Mouse (Mus musculus): ENCODE measurements around the gene Ssbp4. TPM values are rescaled to one million over a fixed set of nuclear protein-coding genes. Genes with fewer than 3 reads are reported as not detected.

The Ssbp4 gene
- 143 and 413 TPM in 2 replicates for polyA plus RNA-seq (2012; rRNA removed; ENCODE audit: low replicate concordance)

DNA sequence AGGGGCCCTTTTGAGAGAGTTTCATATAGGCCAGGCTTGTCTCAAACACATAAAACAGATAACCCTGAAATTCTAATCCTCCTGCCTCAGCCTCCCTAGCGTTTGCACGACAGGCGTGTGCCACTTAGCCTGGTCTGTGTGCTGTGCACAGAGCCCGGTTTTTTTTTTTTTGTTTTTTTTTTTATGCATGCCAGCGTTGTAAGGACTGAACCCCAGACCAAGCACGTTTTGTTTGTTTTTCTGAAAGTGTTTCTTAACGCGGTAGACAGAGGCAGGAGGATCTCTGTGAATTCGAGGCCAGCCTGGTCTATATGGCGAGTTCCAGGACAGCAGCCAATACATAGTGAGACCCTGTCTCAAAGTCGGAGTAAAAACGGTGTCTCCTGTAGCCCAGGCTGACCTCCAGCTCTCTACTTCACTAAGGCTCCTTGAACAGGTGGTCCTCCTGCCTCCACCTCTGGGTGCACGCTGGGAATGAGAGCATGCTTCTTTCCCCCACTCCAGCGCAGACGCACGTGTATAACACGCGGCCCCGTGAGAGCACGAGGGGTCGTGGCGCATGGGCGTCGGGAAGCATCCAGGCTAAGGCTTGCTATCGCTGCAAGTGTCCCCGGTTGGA is at the start of gene Ssbp4:
Gene Ssbp4, minus strand, starts transcription at position 124 of the 619 bp plus-strand sequence.

DNA sequence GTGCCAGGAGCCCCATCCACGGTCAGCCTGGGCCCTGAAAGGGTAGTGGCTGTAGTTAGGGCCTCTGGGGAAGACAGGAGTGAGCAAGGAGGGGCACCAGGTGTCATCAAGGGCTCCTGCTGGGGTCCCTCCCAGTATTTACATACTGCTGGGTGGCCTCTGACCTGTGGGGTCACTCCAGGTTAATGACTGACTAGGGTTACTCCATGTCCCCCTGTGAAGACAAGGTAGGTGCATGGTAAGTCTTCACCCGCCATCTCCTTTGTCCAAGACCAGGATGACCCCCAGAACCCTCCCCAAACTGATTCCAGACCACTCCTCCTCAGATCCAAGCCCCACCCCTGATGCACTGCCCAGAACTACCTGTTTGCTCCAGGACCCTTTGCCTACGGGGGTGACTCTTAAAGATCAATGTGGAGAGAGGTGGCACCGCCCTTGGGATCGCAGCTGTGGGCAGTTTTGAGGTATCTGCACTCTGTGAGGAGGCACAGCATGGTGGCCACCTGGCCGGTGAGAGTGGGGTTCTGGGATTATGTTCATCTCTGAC is 23.7 kb upstream of the Ssbp4 start, which contains the start of gene Gdf15:
Gene Gdf15, minus strand, starts transcription at position 111 of the 547 bp plus-strand sequence.

DNA sequence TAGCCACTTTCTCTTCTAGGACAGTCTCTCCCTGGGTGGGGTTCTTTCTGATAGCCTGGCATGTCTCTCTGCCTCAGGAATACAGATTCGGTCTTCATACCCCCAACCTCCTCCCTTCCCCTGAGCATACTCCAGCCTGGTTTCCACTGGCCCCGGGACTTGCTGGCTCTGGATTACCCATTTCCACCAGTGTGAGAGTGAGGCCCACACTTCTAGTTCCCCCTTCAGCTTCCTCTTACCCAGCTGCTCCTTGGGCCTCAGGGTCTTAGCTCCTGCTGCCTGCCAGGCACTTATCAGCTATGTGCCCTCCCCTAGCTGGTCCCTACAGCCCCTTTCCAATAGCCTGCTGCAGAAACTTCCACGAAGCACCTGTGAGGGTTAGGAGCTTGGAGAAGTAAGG is 7.2 kb upstream of the Ssbp4 start, which contains the start of gene Lrrc25:
Gene Lrrc25, plus strand, starts transcription at position 262 of the 400 bp plus-strand sequence.

DNA sequence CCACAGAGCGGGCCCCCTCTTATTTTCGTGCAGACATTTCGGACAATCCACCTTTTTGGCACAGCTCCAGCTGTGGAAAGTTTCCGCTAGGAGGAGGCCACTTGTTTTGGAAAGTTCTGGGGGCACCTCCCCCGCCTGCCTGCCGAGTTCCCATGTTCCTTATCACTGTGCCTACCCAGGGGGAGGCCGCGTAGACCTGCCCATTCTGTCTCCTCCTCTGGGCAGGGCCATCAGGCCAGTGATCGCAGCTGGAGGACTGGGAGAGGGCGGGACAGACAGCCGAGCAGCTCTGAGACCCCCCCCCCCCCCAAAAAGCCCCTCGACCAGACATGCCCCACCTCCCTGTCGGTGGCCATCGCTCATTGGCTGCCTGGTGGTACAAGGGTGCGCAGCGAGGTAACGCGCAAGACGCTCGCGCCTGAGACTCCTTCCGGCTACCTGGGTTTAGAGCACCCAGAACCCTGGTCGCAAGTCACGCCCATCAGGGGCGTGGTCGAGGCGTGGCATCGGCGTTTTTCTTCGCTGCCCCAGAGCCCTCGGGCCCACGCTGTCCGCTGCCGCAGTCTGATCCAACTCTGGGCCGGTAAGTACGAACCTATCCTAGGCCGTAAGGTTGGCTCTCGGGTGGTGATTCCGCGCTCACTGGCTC is 14.6 kb downstream of the Ssbp4 start, which contains the start of gene Isyna1:
Gene Isyna1, plus strand, starts transcription at position 413 of the 649 bp plus-strand sequence.

Other genes with a start within 250 kb of the Ssbp4 start
- gene Comp, start 235.3 kb downstream of the Ssbp4 start, polyA plus RNA-seq (2012; rRNA removed; ENCODE audit: low replicate concordance), result 1.1 TPM in 2 replicates
- gene Crtc1, start 169.3 kb downstream of the Ssbp4 start, polyA plus RNA-seq (2012; rRNA removed; ENCODE audit: low replicate concordance), result 22.9 and 36.9 TPM in 2 replicates
- 53.4 and 80.6 TPM in 2 replicates for gene Klhl26, start 131.9 kb downstream of the Ssbp4 start, polyA plus RNA-seq (2012; rRNA removed; ENCODE audit: low replicate concordance)
- gene Tmem59l, start 121.5 kb downstream of the Ssbp4 start, polyA plus RNA-seq (2012; rRNA removed; ENCODE audit: low replicate concordance), result 0.42 and 0.50 TPM in 2 replicates
- 5.2 and 5.7 TPM in 2 replicates for gene Crlf1, start 115.7 kb downstream of the Ssbp4 start, polyA plus RNA-seq (2012; rRNA removed; ENCODE audit: low replicate concordance)
- 240 and 366 TPM in 2 replicates for gene Rex1bd, start 102.1 kb downstream of the Ssbp4 start, polyA plus RNA-seq (2012; rRNA removed; ENCODE audit: low replicate concordance)
- gene Uba52, start 98.1 kb downstream of the Ssbp4 start, polyA plus RNA-seq (2012; rRNA removed; ENCODE audit: low replicate concordance), result 371 and 768 TPM in 2 replicates
- gene Fkbp8, start 81.1 kb downstream of the Ssbp4 start, polyA plus RNA-seq (2012; rRNA removed; ENCODE audit: low replicate concordance), result 331 and 487 TPM in 2 replicates
- 82.7 and 119 TPM in 2 replicates for gene Kxd1, start 80.9 kb downstream of the Ssbp4 start, polyA plus RNA-seq (2012; rRNA removed; ENCODE audit: low replicate concordance)
- 29.0 and 40.3 TPM in 2 replicates for gene Ell, start 69.4 kb downstream of the Ssbp4 start, polyA plus RNA-seq (2012; rRNA removed; ENCODE audit: low replicate concordance)
- 107 and 194 TPM in 2 replicates for gene Isyna1, start 14.5 kb downstream of the Ssbp4 start, polyA plus RNA-seq (2012; rRNA removed; ENCODE audit: low replicate concordance)
- 23.8 and 34.0 TPM in 2 replicates for gene Lrrc25, start 7.3 kb upstream of the Ssbp4 start, polyA plus RNA-seq (2012; rRNA removed; ENCODE audit: low replicate concordance)
- gene Gdf15, start 23.6 kb upstream of the Ssbp4 start, polyA plus RNA-seq (2012; rRNA removed; ENCODE audit: low replicate concordance), result 1.3 and 4.8 TPM in 2 replicates
- 36.5 and 50.6 TPM in 2 replicates for gene Pgpep1, start 51.5 kb upstream of the Ssbp4 start, polyA plus RNA-seq (2012; rRNA removed; ENCODE audit: low replicate concordance)
- gene Lsm4, start 64.4 kb upstream of the Ssbp4 start, polyA plus RNA-seq (2012; rRNA removed; ENCODE audit: low replicate concordance), result 62.1 and 102 TPM in 2 replicates
- 185 and 938 TPM in 2 replicates for gene Jund, start 90.1 kb upstream of the Ssbp4 start, polyA plus RNA-seq (2012; rRNA removed; ENCODE audit: low replicate concordance)
- gene Iqcn, start 94.6 kb upstream of the Ssbp4 start, polyA plus RNA-seq (2012; rRNA removed; ENCODE audit: low replicate concordance), result 0.03 and 0.04 TPM in 2 replicates
- gene Gm3336, start 109.7 kb upstream of the Ssbp4 start, polyA plus RNA-seq (2012; rRNA removed; ENCODE audit: low replicate concordance), result 0.20 and 0.50 TPM in 2 replicates
- 5.5 and 6.5 TPM in 2 replicates for gene Pde4c, start 114.8 kb upstream of the Ssbp4 start, polyA plus RNA-seq (2012; rRNA removed; ENCODE audit: low replicate concordance)
- gene Rab3a, start 145.8 kb upstream of the Ssbp4 start, polyA plus RNA-seq (2012; rRNA removed; ENCODE audit: low replicate concordance), result 32.7 and 43.5 TPM in 2 replicates
- 69.3 and 175 TPM in 2 replicates for gene Mpv17l2, start 152.1 kb upstream of the Ssbp4 start, polyA plus RNA-seq (2012; rRNA removed; ENCODE audit: low replicate concordance)
- 149 and 256 TPM in 2 replicates for gene Pik3r2, start 167.8 kb upstream of the Ssbp4 start, polyA plus RNA-seq (2012; rRNA removed; ENCODE audit: low replicate concordance)
- gene Mast3, start 196.2 kb upstream of the Ssbp4 start, polyA plus RNA-seq (2012; rRNA removed; ENCODE audit: low replicate concordance), result 90.3 and 270 TPM in 2 replicates
- gene Il12rb1, start 199.6 kb upstream of the Ssbp4 start, polyA plus RNA-seq (2012; rRNA removed; ENCODE audit: low replicate concordance), result 2.4 and 4.3 TPM in 2 replicates
- gene Arrdc2, start 230.8 kb upstream of the Ssbp4 start, polyA plus RNA-seq (2012; rRNA removed; ENCODE audit: low replicate concordance), result 47.5 and 97.3 TPM in 2 replicates

Data from mammary gland, adult 2 months (tissue).